Mouse (Mus musculus) embryonic facial prominence, embryonic 11.5 days (tissue): Measurements from ENCODE around the gene Ddx59. TPM values are rescaled to one million over a fixed set of nuclear protein-coding genes. Genes with fewer than 3 reads are reported as not detected.
A peak's percentile ranks its signal among the peaks of the same experiment; 100 is the strongest.

Experiments used
- ATAC-seq: fragments of 200-750 bp; cut with Nextera tagmentation; replicated peaks from 2 replicates; pipeline ENCODE4 v1.8.0; 2017; ENCODE audit warnings: low read depth; ENCODE audit not compliant: insufficient number of reproducible peaks, low FRiP score, low TSS enrichment
- DNase-seq: peaks from one replicate; pipeline ENCODE4 v3.0.0-alpha.2; 2015; ENCODE audit warnings: low spot score
- H3K27ac ChIP-seq: fragments of 300-500 bp; sonication (generic); replicated peaks from 2 replicates; pipeline ENCODE4 v1.5.1; 2014; ENCODE audit warnings: mild to moderate bottlenecking, low read depth, low read length, control low read depth
- H3K27me3 ChIP-seq: fragments of 300-500 bp; sonication (generic); 2 replicates; pipeline ENCODE4 v1.6.1; 2014; ENCODE audit warnings: mild to moderate bottlenecking, low read length, moderate library complexity, mixed read lengths; ENCODE audit not compliant: control insufficient read depth, insufficient read depth
- H3K36me3 ChIP-seq: fragments of 300-500 bp; sonication (generic); replicated peaks from 2 replicates; pipeline ENCODE4 v1.6.1; 2014; ENCODE audit warnings: low read depth, mild to moderate bottlenecking, low read length, moderate library complexity, mixed read lengths; ENCODE audit not compliant: control insufficient read depth, insufficient read depth
- H3K4me1 ChIP-seq: fragments of 300-500 bp; sonication (generic); 2 replicates; pipeline ENCODE4 v1.6.1; 2014; ENCODE audit warnings: low read length, mixed read lengths; ENCODE audit not compliant: control insufficient read depth, insufficient read depth
- H3K4me2 ChIP-seq: fragments of 300-500 bp; sonication (generic); 2 replicates; pipeline ENCODE4 v1.6.1; 2014; ENCODE audit warnings: low read depth, mild to moderate bottlenecking, control low read depth, low read length, moderate library complexity
- H3K4me3 ChIP-seq: fragments of 300-500 bp; sonication (generic); 2 replicates; pipeline ENCODE4 v1.5.1; 2014; ENCODE audit warnings: low read depth, low read length, control low read depth
- H3K9ac ChIP-seq: fragments of 300-500 bp; sonication (generic); replicated peaks from 2 replicates; pipeline ENCODE4 v1.6.1; 2014; ENCODE audit warnings: mild to moderate bottlenecking, control low read depth, low read length
- H3K9me3 ChIP-seq: fragments of 300-500 bp; sonication (generic); replicated peaks from 2 replicates; pipeline ENCODE4 v1.6.1; 2016; ENCODE audit warnings: mild to moderate bottlenecking, low read length, inconsistent platforms, mixed read lengths; ENCODE audit not compliant: control insufficient read depth
- WGBS: fragments of 180-500 bp; shearing (Covaris S2); extraction: QIAGEN DNeasy Blood & Tissue Kit; methylation state at CpG from one replicate; pipeline ENCODE4 v1.1.7; 2014; 5-methylcytosine and 5-hydroxymethylcytosine counted together
- polyA plus RNA-seq: library from polyadenylated mRNA; unstranded; fragments of >200 nt; fragmentation: Nextera tagmentation; extraction: Ambion mirVana; gene quantifications from 2 replicates; pipeline ENCODE4 v1.2.1, GENCODE M21; 2014

Gene Ddx59
- polyA plus RNA-seq, 1 experiment from 2014 or later, result 19.9 TPM

- H3K4me1 ChIP-seq, result no peaks in the 10 kb centered on the region
- no peaks in the 10 kb centered on the region for H3K9me3 ChIP-seq
- H3K36me3 ChIP-seq, result no peaks in the 10 kb centered on the region
- H3K27me3 ChIP-seq, result no peaks in the 10 kb centered on the region
- H3K9ac ChIP-seq, result no peak overlapping the region
- H3K27ac ChIP-seq, result no peak overlapping the region
- WGBS, result 69% methylated on average over 5 of the region's 5 CpGs
- no peak for DNase-seq
- no peak overlapping the region for H3K4me2 ChIP-seq
- no peak for ATAC-seq
- H3K4me3 ChIP-seq, result no peak overlapping the region
Observed at GRCm38 (mm10) chr1:136452421-136452820, 37.4 kb downstream of the Ddx59 start.

GRCm38 (mm10) chr1:136455756-136456585 lies 40.9 kb downstream of the Ddx59 start:
- DNase-seq, result peak; percentile 19

GRCm38 (mm10) chr1:136456741-136457140 lies 41.7 kb downstream of the Ddx59 start:
- ATAC-seq (no peak), DNase-seq (no peak)
- Histone ChIP-seq H3K4me1 (no peaks in the 10 kb centered on the region), H3K9me3 (no peaks in the 10 kb centered on the region), H3K27ac (no peak overlapping the region), H3K9ac (no peak overlapping the region), H3K27me3 (no peaks in the 10 kb centered on the region), H3K4me3 (no peak overlapping the region), H3K4me2 (no peak overlapping the region), H3K36me3 (no peaks in the 10 kb centered on the region)
- 76% methylated on average over 6 of the region's 6 CpGs for WGBS

More at GRCm38 (mm10) chr1:136455756-136456585, 40.9 kb downstream of the Ddx59 start:
- H3K4me2 ChIP-seq, result no peak overlapping the region
- H3K27ac ChIP-seq, result no peak overlapping the region
- WGBS, result 62% methylated on average over 17 of the region's 17 CpGs
- H3K36me3 ChIP-seq, result no peaks in the 10 kb centered on the region
- no peak overlapping the region for H3K9ac ChIP-seq
- no peaks in the 10 kb centered on the region for H3K9me3 ChIP-seq
- H3K4me1 ChIP-seq, result no peaks in the 10 kb centered on the region
- no peak for ATAC-seq
- no peaks in the 10 kb centered on the region for H3K27me3 ChIP-seq
- H3K4me3 ChIP-seq, result no peak overlapping the region

GRCm38 (mm10) chr1:136457403-136457802 lies 42.3 kb downstream of the Ddx59 start:
- no peaks in the 10 kb centered on the region for H3K36me3 ChIP-seq
- 71% methylated on average over 4 of the region's 4 CpGs for WGBS
- H3K4me1 ChIP-seq, result no peaks in the 10 kb centered on the region
- H3K27ac ChIP-seq, result no peak overlapping the region
- no peak overlapping the region for H3K9ac ChIP-seq
- DNase-seq, result no peak
- H3K4me3 ChIP-seq, result no peak overlapping the region
- H3K9me3 ChIP-seq, result no peaks in the 10 kb centered on the region
- ATAC-seq, result no peak
- H3K4me2 ChIP-seq, result no peak overlapping the region
- no peaks in the 10 kb centered on the region for H3K27me3 ChIP-seq

- no peak overlapping the region for H3K4me2 ChIP-seq
- DNase-seq (peak; percentile 81), ATAC-seq (no peak)
- WGBS, result 28% methylated on average over 9 of the region's 9 CpGs
- H3K27me3 ChIP-seq, result no peaks in the 10 kb centered on the region
- no peak overlapping the region for H3K4me3 ChIP-seq
- H3K36me3 ChIP-seq, result no peaks in the 10 kb centered on the region
- no peaks in the 10 kb centered on the region for H3K4me1 ChIP-seq
- no peaks in the 10 kb centered on the region for H3K9me3 ChIP-seq
- no peak overlapping the region for H3K27ac ChIP-seq
- H3K9ac ChIP-seq, result no peak overlapping the region
Observed at GRCm38 (mm10) chr1:136458691-136459245, 43.7 kb downstream of the Ddx59 start.

- Histone ChIP-seq H3K9me3 (no peaks in the 10 kb centered on the region), H3K4me2 (no peak overlapping the region), H3K27me3 (no peaks in the 10 kb centered on the region), H3K4me3 (no peak overlapping the region), H3K36me3 (no peaks in the 10 kb centered on the region), H3K4me1 (no peaks in the 10 kb centered on the region), H3K9ac (no peak overlapping the region), H3K27ac (no peak overlapping the region)
- ATAC-seq (no peak), DNase-seq (no peak)
- 58% methylated on average over 10 of the region's 10 CpGs for WGBS
Observed at GRCm38 (mm10) chr1:136462443-136462842, 47.4 kb downstream of the Ddx59 start.

GRCm38 (mm10) chr1:136465168-136465567 lies 50.1 kb downstream of the Ddx59 start:
- Histone ChIP-seq H3K4me3 (no peak overlapping the region), H3K9me3 (no peaks in the 10 kb centered on the region), H3K4me2 (no peak overlapping the region), H3K27ac (no peak overlapping the region), H3K9ac (no peak overlapping the region), H3K27me3 (no peaks in the 10 kb centered on the region), H3K4me1 (no peaks in the 10 kb centered on the region), H3K36me3 (no peaks in the 10 kb centered on the region; the same call in 1 of the 2 replicates)
- ATAC-seq (no peak), DNase-seq (no peak)

GRCm38 (mm10) chr1:136466143-136466811 lies 51.2 kb downstream of the Ddx59 start, which contains the start of gene Kif14:
Gene Kif14 (plus strand): TSS chr1:136466343.
- WGBS, result 1% methylated on average over 52 of the region's 52 CpGs
- Histone ChIP-seq H3K36me3 (no peaks in the 10 kb centered on the region; the same call in 1 of the 2 replicates), H3K9me3 (no peaks in the 10 kb centered on the region), H3K9ac (peak within 1 kb of the TSS; percentile 68), H3K4me2 (peak within 1 kb of the TSS; percentile 88), H3K4me1 (no peaks in the 10 kb centered on the region), H3K27ac (no peak within 1 kb of the TSS; the same call in 1 of the 2 replicates), H3K4me3 (peak within 1 kb of the TSS; percentile 71), H3K27me3 (no peaks in the 10 kb centered on the region)
- ATAC-seq, result peak; percentile 95
- peak; percentile 99 for DNase-seq
